Comparison of ENCODE assay signal across 8 mouse cellular contexts in the genomic region with DNA sequence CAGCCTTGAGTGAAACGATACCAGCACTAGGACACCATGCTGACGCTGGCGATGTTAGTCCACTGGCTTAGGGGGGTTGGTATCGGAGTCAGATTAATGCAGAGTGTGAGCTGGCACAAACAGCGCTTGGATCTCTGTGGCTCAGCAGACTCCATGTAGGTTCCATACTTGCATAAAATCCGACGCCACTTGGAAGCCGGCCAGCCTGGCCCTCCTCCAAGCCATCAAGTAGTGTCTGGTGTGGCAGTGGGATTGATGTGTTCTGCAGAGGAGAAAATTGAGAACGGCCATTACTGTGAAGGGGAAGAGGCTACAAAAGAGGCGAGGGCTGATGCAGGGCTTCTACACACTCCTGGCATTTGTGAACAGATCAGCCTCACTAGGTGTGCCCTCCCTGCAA.
DNase-seq lines count a peak whose midpoint lies in the region; ATAC-seq lines count a peak whose summit lies in the region.

No protein-coding gene starts in this region.

- 67% methylated on average over 10 of the region's 10 CpGs for WGBS in midbrain, embryonic 14.5 days
- WGBS in midbrain, embryonic 11.5 days, result 90% methylated on average over 10 of the region's 10 CpGs
- WGBS in liver, embryonic 12.5 days (ENCODE audit: insufficient replicate concordance), result 79% methylated on average over 10 of the region's 10 CpGs

- H3K27me3 ChIP-seq in midbrain, embryonic 14.5 days (ENCODE audit: control insufficient read depth, insufficient read depth, low read length), result no peaks in the 10 kb centered on the region
- H3K27me3 ChIP-seq in midbrain, embryonic 11.5 days (ENCODE audit: control insufficient read depth, insufficient read depth, low read length), result no peaks in the 10 kb centered on the region
- H3K27me3 ChIP-seq in liver, embryonic 12.5 days (replicated peaks), result no peaks in the 10 kb centered on the region

- no peaks in the 10 kb centered on the region for H3K4me1 ChIP-seq in midbrain, embryonic 14.5 days (ENCODE audit: control insufficient read depth, insufficient read depth, low read length)
- no peaks in the 10 kb centered on the region for H3K4me1 ChIP-seq in midbrain, embryonic 11.5 days (ENCODE audit: control insufficient read depth, insufficient read depth, low read length)
- H3K4me1 ChIP-seq in liver, embryonic 12.5 days, result no peaks in the 10 kb centered on the region

- no peaks in the 10 kb centered on the region for H3K36me3 ChIP-seq in midbrain, embryonic 14.5 days (ENCODE audit: control insufficient read depth, insufficient read depth, low read length)
- H3K36me3 ChIP-seq in midbrain, embryonic 11.5 days (ENCODE audit: control insufficient read depth, insufficient read depth, low read length), result no peaks in the 10 kb centered on the region
- H3K36me3 ChIP-seq in liver, embryonic 12.5 days, result no peaks in the 10 kb centered on the region

- ATAC-seq in frontal cortex, adult (ENCODE audit: low TSS enrichment), result peak; percentile 52; the same call in 1 of the 2 replicates
- ATAC-seq in midbrain, embryonic 14.5 days (ENCODE audit: low FRiP score, low TSS enrichment), result peak; percentile 63
- ATAC-seq in midbrain, embryonic 11.5 days (ENCODE audit: low FRiP score), result no peak
- no peak for ATAC-seq in liver, embryonic 12.5 days

- H3K4me2 ChIP-seq in midbrain, embryonic 14.5 days (ENCODE audit: low read length), result no peak overlapping the region
- no peak overlapping the region for H3K4me2 ChIP-seq in midbrain, embryonic 11.5 days
- no peak overlapping the region for H3K4me2 ChIP-seq in liver, embryonic 12.5 days

- no peak overlapping the region for H3K4me3 ChIP-seq in midbrain, embryonic 14.5 days (replicated peaks; ENCODE audit: low read depth, low read length)
- no peak overlapping the region for H3K4me3 ChIP-seq in midbrain, embryonic 11.5 days (ENCODE audit: low read depth, low read length)
- no peak overlapping the region for H3K4me3 ChIP-seq in liver, embryonic 12.5 days

- H3K9me3 ChIP-seq in midbrain, embryonic 14.5 days (ENCODE audit: control insufficient read depth, low read length), result no peaks in the 10 kb centered on the region
- H3K9me3 ChIP-seq in midbrain, embryonic 11.5 days (ENCODE audit: control insufficient read depth, low read length), result no peaks in the 10 kb centered on the region
- no peaks in the 10 kb centered on the region for H3K9me3 ChIP-seq in liver, embryonic 12.5 days (replicated peaks)

- H3K9ac ChIP-seq in midbrain, embryonic 14.5 days (replicated peaks; ENCODE audit: low read length), result no peak overlapping the region
- H3K9ac ChIP-seq in midbrain, embryonic 11.5 days (ENCODE audit: low read length), result no peak overlapping the region
- H3K9ac ChIP-seq in liver, embryonic 12.5 days, result no peak overlapping the region

- DNase-seq in frontal cortex, adult 2 months (ENCODE audit: extremely low spot score in 1 of 2, low spot score in 1 of 2), result no peak
- DNase-seq in midbrain, embryonic 14.5 days, result peak; percentile 72
- no peak for DNase-seq in midbrain, embryonic 11.5 days (ENCODE audit: low spot score, missing footprints)
- DNase-seq in gastrocnemius, postnatal 10 days, result peak; percentile 58
- DNase-seq in right cerebral cortex, postnatal 36 days (ENCODE audit: low spot score in 2 of 2), result peak; percentile 15
- no peak for DNase-seq in spleen, postnatal 10 days (ENCODE audit: low spot score in 2 of 2)

- H3K27ac ChIP-seq in midbrain, embryonic 14.5 days (replicated peaks; ENCODE audit: low read depth, low read length), result 0 out of 2 replicates have a peak overlapping the region, but pooled peaks have one; percentile 20
- no peak overlapping the region for H3K27ac ChIP-seq in midbrain, embryonic 11.5 days (ENCODE audit: low read depth, low read length)
- no peak overlapping the region for H3K27ac ChIP-seq in liver, embryonic 12.5 days

Comparison
In these comparisons a context has a peak if more than half of its experiments do, and no peak if none do; other contexts are left out.
1. ATAC-seq: peak in frontal cortex, adult (single experiment) and midbrain, embryonic 14.5 days (single experiment); none in midbrain, embryonic 11.5 days (single experiment) and liver, embryonic 12.5 days (single experiment).
2. DNase-seq: peak in midbrain, embryonic 14.5 days (single experiment), gastrocnemius, postnatal 10 days (single experiment) and right cerebral cortex, postnatal 36 days (2 of 2); none in frontal cortex, adult 2 months (0 of 2), midbrain, embryonic 11.5 days (single experiment) and spleen, postnatal 10 days (0 of 2).